Mouse (Mus musculus) activated CD4-positive, CD25-positive, alpha-beta regulatory T cell, adult 4 months (primary cell): ENCODE measurements around the gene Vmn1r179. TPM values are rescaled to one million over a fixed set of nuclear protein-coding genes. Genes with fewer than 3 reads are reported as not detected.
"Not testable (repeated sequence)": the region's sequence is repeated elsewhere in the genome, so short reads cannot be mapped to it uniquely, and the experiment has no call there.

Experiments used
- ATAC-seq: one replicate; pipeline ENCODE4 v1.8.0; 2017
- polyA plus RNA-seq, 2 experiments: library from polyadenylated mRNA; unstranded; fragments of 100-300 nt; shearing (Covaris generic); gene quantifications; one replicate each; pipeline ENCODE4 v1.2.1; 2017

The Vmn1r179 gene
- under 1 TPM in 1 of 2 experiments, not detected in 1; 0.11 TPM for polyA plus RNA-seq

DNA sequence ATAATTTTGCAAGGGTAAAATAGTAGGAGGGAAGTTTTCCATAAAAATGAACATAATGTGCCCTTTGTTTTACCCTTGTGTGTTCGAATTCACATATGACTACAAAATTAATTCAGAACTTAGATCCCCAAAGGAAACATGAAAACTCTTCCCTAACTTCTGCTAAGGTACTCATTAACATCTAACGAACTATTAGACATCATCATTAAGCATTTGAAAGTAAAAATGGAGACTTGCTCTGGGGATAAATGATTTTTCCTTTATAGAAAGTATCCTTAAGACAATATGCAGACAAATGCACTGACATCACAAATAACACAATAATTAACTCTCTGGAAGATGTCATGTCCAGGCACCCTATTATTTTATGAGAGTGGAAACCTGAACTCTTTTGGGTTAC, at the start of gene Vmn1r179:
Gene Vmn1r179, plus strand, starts transcription at position 301 of the 400 bp plus-strand sequence.
- ATAC-seq = no peak

- ATAC-seq = no peak
Observed at GRCm38 (mm10) chr7:23891709-23892108, 35.1 kb upstream of the Vmn1r179 start, which contains the start of gene Vmn1r178. Gene Vmn1r178 (plus strand): TSS chr7:23892009.

DNA sequence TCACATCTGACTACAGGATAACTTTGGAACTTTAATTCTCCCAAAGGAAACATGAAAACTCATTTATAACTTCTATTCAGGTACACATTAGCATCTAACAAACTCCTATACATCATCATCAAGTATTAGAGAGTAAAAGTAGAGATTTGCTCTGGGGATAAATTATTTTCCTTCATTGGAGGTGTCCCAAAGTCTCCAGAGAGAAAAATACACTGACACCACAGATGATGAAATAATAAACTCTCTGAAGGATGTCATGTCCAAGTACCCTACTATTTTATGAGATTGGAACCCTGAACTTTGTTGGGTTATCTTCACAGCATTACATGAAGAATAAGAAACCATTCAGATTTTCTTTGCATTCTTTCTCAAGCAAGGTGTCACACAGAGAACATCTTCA, 23.6 kb downstream of the Vmn1r179 start, which contains the start of gene Vmn1r180:
Gene Vmn1r180, plus strand, starts transcription at position 301 of the 400 bp plus-strand sequence.
- no peak for ATAC-seq

DNA sequence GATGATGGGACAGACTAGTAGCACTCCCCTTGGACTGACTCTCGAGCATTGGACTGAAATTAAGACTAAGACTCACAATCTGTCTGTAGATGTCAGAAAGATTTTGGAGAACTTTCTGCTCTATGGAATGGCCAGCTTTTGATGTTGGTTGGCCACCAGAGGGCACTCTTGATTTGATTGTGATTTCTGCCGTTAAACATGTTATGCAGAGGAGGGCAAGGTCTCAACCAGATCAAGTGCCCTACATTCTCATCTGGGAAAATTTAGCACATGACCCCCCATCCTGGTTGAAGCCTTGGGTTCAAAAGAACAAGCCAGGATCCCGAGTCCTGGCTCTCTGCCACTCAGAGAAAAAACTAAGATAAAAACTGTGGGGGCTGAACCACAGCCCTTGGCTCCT, 41.3 kb downstream of the Vmn1r179 start:
- ATAC-seq = not testable (repeated sequence)

DNA sequence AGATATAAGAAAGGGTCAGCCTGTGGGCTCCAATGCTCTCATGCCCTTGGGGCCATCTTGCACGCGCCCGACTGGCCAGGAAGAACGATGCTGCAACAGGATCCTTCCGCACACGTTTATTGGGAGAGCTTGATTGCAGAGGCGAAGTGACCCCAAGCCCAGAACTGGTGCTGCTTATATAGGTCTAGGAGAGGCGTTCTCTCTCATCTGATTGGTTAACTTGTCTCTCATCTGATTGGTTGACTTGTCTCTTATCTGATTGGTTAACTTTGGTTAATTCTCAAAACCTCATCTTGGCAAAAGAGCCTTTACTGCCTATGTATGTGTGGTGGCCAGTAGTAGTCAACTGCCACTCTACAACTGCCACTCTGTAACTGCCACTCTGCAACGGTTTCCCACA, 47.5 kb downstream of the Vmn1r179 start, which contains the start of gene Vmn1r181:
Gene Vmn1r181, plus strand, starts transcription at position 301 of the 400 bp plus-strand sequence.
- not testable (repeated sequence) for ATAC-seq

Other genes starting within 250 kb of the Vmn1r179 start
- not detected for gene Vmn1r173, start 226.3 kb upstream of the Vmn1r179 start, polyA plus RNA-seq
- not detected for gene Vmn1r174, start 174.7 kb upstream of the Vmn1r179 start, polyA plus RNA-seq
- gene Vmn1r175, start 116.3 kb upstream of the Vmn1r179 start, polyA plus RNA-seq = not detected
- gene Vmn1r176, start 89.6 kb upstream of the Vmn1r179 start, polyA plus RNA-seq = not detected
- not detected for gene Vmn1r177, start 60.5 kb upstream of the Vmn1r179 start, polyA plus RNA-seq
- gene Vmn1r178, start 35.0 kb upstream of the Vmn1r179 start, polyA plus RNA-seq = not detected
- not detected for gene Vmn1r180, start 23.7 kb downstream of the Vmn1r179 start, polyA plus RNA-seq
- gene Vmn1r181, start 47.6 kb downstream of the Vmn1r179 start, polyA plus RNA-seq = not detected
- gene V1rd19, start 74.7 kb downstream of the Vmn1r179 start, polyA plus RNA-seq = under 1 TPM in 1 of 2 experiments, not detected in 1; 0.20 TPM
- under 1 TPM in 1 of 2 experiments, not detected in 1; 0.26 TPM for gene Vmn1r183, start 126.3 kb downstream of the Vmn1r179 start, polyA plus RNA-seq
- 10 to 100 TPM; 16.1 to 20.2 TPM for gene Zfp180, start 154.9 kb downstream of the Vmn1r179 start, polyA plus RNA-seq
- 1 to 10 TPM in 1 of 2 experiments, under 1 TPM in 1; 0.96 to 1.2 TPM for gene Zfp112, start 185.3 kb downstream of the Vmn1r179 start, polyA plus RNA-seq
- 10 to 100 TPM; 10.9 to 15.5 TPM for gene Zfp235, start 207.2 kb downstream of the Vmn1r179 start, polyA plus RNA-seq
- under 1 TPM; 0.51 to 0.62 TPM for gene Zfp114, start 248.1 kb downstream of the Vmn1r179 start, polyA plus RNA-seq